Mouse (Mus musculus) CH12.LX (cell line): Measurements from ENCODE around the gene 9130213A22Rik.

ENCODE experiments used
- CTCF ChIP-seq, 2 experiments: IDR thresholded peaks in 1 of 2; conservative IDR thresholded peaks in 1 of 2; 2 replicates each; pipeline ENCODE4 v1.5.1; 2011 to 2012; ENCODE audit warnings: low read depth in 2 of 2, low read length in 2 of 2, improper control_type of control experiment in 1 of 2, inconsistent platforms in 1 of 2, mild to moderate bottlenecking in 1 of 2, moderate library complexity in 1 of 2
- MAX ChIP-seq: IDR thresholded peaks from 2 replicates; pipeline ENCODE4 v1.6.1; 2011; ENCODE audit warnings: low read length, improper control_type of control experiment
- MAZ ChIP-seq: IDR thresholded peaks from 2 replicates; pipeline ENCODE4 v1.6.1; 2012; ENCODE audit warnings: low read depth, mild to moderate bottlenecking, inconsistent platforms, low read length, improper control_type of control experiment, moderate library complexity
- MXI1 ChIP-seq: IDR thresholded peaks from 2 replicates; pipeline ENCODE4 v1.6.1; 2011; ENCODE audit warnings: mild to moderate bottlenecking, low read depth, low read length, improper control_type of control experiment
- POLR2A ChIP-seq: IDR thresholded peaks from 2 replicates; pipeline ENCODE4 v1.6.1; 2011; ENCODE audit warnings: low read depth, mild to moderate bottlenecking, improper control_type of control experiment, low read length
- USF1 ChIP-seq: IDR thresholded peaks from 2 replicates; pipeline ENCODE4 v1.6.1; 2014; ENCODE audit warnings: low read depth, mild to moderate bottlenecking, inconsistent platforms, low read length, improper control_type of control experiment
- ZKSCAN1 ChIP-seq: IDR thresholded peaks from 2 replicates; pipeline ENCODE4 v1.6.1; 2012; ENCODE audit warnings: low read depth, inconsistent platforms, low read length, improper control_type of control experiment, borderline replicate concordance
- ZMIZ1 ChIP-seq: IDR thresholded peaks from 2 replicates; pipeline ENCODE4 v1.6.1; 2012; ENCODE audit warnings: low read depth, mild to moderate bottlenecking, inconsistent platforms, low read length, improper control_type of control experiment
- ZNF384 ChIP-seq: IDR thresholded peaks from 2 replicates; pipeline ENCODE4 v1.6.1; 2012; ENCODE audit warnings: low read depth, low read length, improper control_type of control experiment, inconsistent platforms

- no peak for TF ChIP-seq MAZ
- TF ChIP-seq CTCF (conservative IDR thresholded peaks at IDR 0.05 in 1 of 2, IDR thresholded peaks at IDR 0.05 in 1 of 2; ENCODE audit: low read depth in 2 of 2, low read length in 2 of 2): no peak
- TF ChIP-seq ZNF384: no peak
- TF ChIP-seq USF1: no peak
- TF ChIP-seq POLR2A: no peak
- no peak for TF ChIP-seq ZMIZ1
- TF ChIP-seq ZKSCAN1: no peak
- TF ChIP-seq MXI1: no peak
- no peak for TF ChIP-seq MAX
Measured at GRCm38 (mm10) chr11:69072666-69073064, 49.7 kb downstream of the 9130213A22Rik start.
